Mouse (Mus musculus) embryonic facial prominence, embryonic 11.5 days (tissue): ENCODE results near the gene Gm42906. TPM values are rescaled to one million over a fixed set of nuclear protein-coding genes. Genes with fewer than 3 reads are reported as not detected.

Source experiments
- ATAC-seq: fragments of 200-750 bp; cut with Nextera tagmentation; replicated peaks from 2 replicates; pipeline ENCODE4 v1.8.0; 2017; ENCODE audit warnings: low read depth; ENCODE audit not compliant: insufficient number of reproducible peaks, low FRiP score, low TSS enrichment
- DNase-seq: peaks from one replicate; pipeline ENCODE4 v3.0.0-alpha.2; 2015; ENCODE audit warnings: low spot score
- H3K27ac ChIP-seq: fragments of 300-500 bp; sonication (generic); replicated peaks from 2 replicates; pipeline ENCODE4 v1.5.1; 2014; ENCODE audit warnings: mild to moderate bottlenecking, low read depth, low read length, control low read depth
- H3K27me3 ChIP-seq: fragments of 300-500 bp; sonication (generic); 2 replicates; pipeline ENCODE4 v1.6.1; 2014; ENCODE audit warnings: mild to moderate bottlenecking, low read length, moderate library complexity, mixed read lengths; ENCODE audit not compliant: control insufficient read depth, insufficient read depth
- H3K36me3 ChIP-seq: fragments of 300-500 bp; sonication (generic); replicated peaks from 2 replicates; pipeline ENCODE4 v1.6.1; 2014; ENCODE audit warnings: low read depth, mild to moderate bottlenecking, low read length, moderate library complexity, mixed read lengths; ENCODE audit not compliant: control insufficient read depth, insufficient read depth
- H3K4me1 ChIP-seq: fragments of 300-500 bp; sonication (generic); 2 replicates; pipeline ENCODE4 v1.6.1; 2014; ENCODE audit warnings: low read length, mixed read lengths; ENCODE audit not compliant: control insufficient read depth, insufficient read depth
- H3K4me2 ChIP-seq: fragments of 300-500 bp; sonication (generic); 2 replicates; pipeline ENCODE4 v1.6.1; 2014; ENCODE audit warnings: low read depth, mild to moderate bottlenecking, control low read depth, low read length, moderate library complexity
- H3K4me3 ChIP-seq: fragments of 300-500 bp; sonication (generic); 2 replicates; pipeline ENCODE4 v1.5.1; 2014; ENCODE audit warnings: low read depth, low read length, control low read depth
- H3K9ac ChIP-seq: fragments of 300-500 bp; sonication (generic); replicated peaks from 2 replicates; pipeline ENCODE4 v1.6.1; 2014; ENCODE audit warnings: mild to moderate bottlenecking, control low read depth, low read length
- H3K9me3 ChIP-seq: fragments of 300-500 bp; sonication (generic); replicated peaks from 2 replicates; pipeline ENCODE4 v1.6.1; 2016; ENCODE audit warnings: mild to moderate bottlenecking, low read length, inconsistent platforms, mixed read lengths; ENCODE audit not compliant: control insufficient read depth
- WGBS: fragments of 180-500 bp; shearing (Covaris S2); extraction: QIAGEN DNeasy Blood & Tissue Kit; methylation state at CpG from one replicate; pipeline ENCODE4 v1.1.7; 2014; 5-methylcytosine and 5-hydroxymethylcytosine counted together
- polyA plus RNA-seq: library from polyadenylated mRNA; unstranded; fragments of >200 nt; fragmentation: Nextera tagmentation; extraction: Ambion mirVana; gene quantifications from 2 replicates; pipeline ENCODE4 v1.2.1, GENCODE M21; 2014

The Gm42906 gene
- polyA plus RNA-seq, 1 experiment from 2014 or later = not detected

DNA sequence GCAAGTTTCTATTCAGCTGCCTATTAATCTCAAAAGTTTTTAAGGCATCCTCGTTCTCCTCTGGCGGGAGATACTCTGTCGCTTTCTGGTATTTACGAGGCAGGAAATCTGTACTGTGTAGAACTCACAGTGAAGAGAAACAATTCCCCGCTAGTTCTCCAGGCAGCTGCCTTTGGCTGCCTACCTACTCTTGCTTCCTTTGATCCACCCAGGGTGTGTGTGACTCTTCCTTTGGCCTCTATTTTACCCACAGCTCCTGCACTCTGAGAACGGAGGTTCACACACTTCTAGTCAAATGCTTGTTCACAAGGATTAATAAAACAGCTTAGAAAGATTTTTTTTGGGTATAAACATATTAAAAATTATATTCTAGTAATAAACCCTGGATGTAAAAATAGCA lies 338.8 kb downstream of the Gm42906 start:
- ATAC-seq (no peak), DNase-seq (no peak)
- Histone ChIP-seq H3K4me3 (no peak overlapping the region), H3K27ac (no peak overlapping the region), H3K36me3 (no peaks in the 10 kb centered on the region), H3K27me3 (no peaks in the 10 kb centered on the region), H3K4me1 (no peaks in the 10 kb centered on the region), H3K9me3 (no peaks in the 10 kb centered on the region), H3K9ac (no peak overlapping the region), H3K4me2 (no peak overlapping the region)
- WGBS = 71% methylated on average over 6 of the region's 6 CpGs

GRCm38 (mm10) chr5:151086425-151087202 lies 341.3 kb downstream of the Gm42906 start:
- H3K9me3 ChIP-seq = no peaks in the 10 kb centered on the region
- no peak overlapping the region for H3K4me2 ChIP-seq
- no peak for ATAC-seq
- H3K9ac ChIP-seq = no peak overlapping the region
- H3K36me3 ChIP-seq = no peaks in the 10 kb centered on the region
- no peaks in the 10 kb centered on the region for H3K27me3 ChIP-seq
- H3K4me1 ChIP-seq = no peaks in the 10 kb centered on the region
- DNase-seq = no peak
- 74% methylated on average over 9 of the region's 9 CpGs for WGBS
- H3K4me3 ChIP-seq = no peak overlapping the region
- H3K27ac ChIP-seq = no peak overlapping the region

DNA sequence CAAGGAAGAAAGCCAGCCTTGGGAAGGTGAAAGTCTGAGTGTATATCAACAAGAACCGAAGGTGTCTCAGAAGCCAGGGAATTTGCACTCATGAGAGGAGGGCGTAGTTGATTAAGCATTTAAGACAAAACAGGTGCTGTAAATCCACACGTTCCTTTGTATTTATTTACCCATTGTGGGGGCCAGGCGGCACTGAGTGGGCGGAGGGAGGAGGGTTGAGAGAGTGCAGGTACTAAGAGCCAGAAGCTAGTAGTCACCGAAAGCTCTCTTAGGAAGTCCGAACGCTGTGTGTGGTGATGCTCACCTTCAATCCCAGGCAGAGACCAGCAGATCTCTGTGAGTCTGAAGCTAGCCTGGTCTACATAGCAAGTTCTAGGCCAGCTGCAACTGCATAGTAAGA lies 342.2 kb downstream of the Gm42906 start:
- Histone ChIP-seq H3K9ac (no peak overlapping the region), H3K4me2 (no peak overlapping the region), H3K4me1 (no peaks in the 10 kb centered on the region), H3K27ac (no peak overlapping the region), H3K9me3 (no peaks in the 10 kb centered on the region), H3K36me3 (no peaks in the 10 kb centered on the region), H3K4me3 (no peak overlapping the region), H3K27me3 (no peaks in the 10 kb centered on the region)
- WGBS = 79% methylated on average over 8 of the region's 8 CpGs
- DNase-seq = no peak
- no peak for ATAC-seq

DNA sequence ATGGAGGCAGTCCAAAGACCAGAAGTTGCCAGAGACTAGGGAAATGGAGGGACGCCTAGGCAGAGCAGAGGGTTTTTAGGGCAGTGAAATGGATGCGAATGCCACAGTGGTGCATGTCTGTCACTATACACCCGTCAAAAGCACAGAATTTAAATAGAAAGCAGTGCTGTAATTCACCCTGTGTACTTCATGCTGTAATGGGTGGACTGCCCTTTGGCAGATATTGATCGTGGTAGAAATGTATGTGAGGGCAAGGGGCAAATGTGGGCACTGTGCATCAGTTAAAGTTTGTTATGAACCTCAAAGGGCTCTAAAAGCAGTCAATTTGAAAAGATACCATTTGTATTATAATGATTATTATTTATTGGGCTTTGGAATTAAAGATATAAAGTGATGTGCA lies 347.7 kb downstream of the Gm42906 start:
- ATAC-seq = no peak
- no peak overlapping the region for H3K4me3 ChIP-seq
- WGBS = 88% methylated on average over 4 of the region's 4 CpGs
- DNase-seq = no peak
- no peaks in the 10 kb centered on the region for H3K36me3 ChIP-seq
- H3K4me1 ChIP-seq = no peaks in the 10 kb centered on the region
- no peaks in the 10 kb centered on the region for H3K9me3 ChIP-seq
- H3K27ac ChIP-seq = no peak overlapping the region
- no peak overlapping the region for H3K9ac ChIP-seq
- no peak overlapping the region for H3K4me2 ChIP-seq
- no peaks in the 10 kb centered on the region for H3K27me3 ChIP-seq

DNA sequence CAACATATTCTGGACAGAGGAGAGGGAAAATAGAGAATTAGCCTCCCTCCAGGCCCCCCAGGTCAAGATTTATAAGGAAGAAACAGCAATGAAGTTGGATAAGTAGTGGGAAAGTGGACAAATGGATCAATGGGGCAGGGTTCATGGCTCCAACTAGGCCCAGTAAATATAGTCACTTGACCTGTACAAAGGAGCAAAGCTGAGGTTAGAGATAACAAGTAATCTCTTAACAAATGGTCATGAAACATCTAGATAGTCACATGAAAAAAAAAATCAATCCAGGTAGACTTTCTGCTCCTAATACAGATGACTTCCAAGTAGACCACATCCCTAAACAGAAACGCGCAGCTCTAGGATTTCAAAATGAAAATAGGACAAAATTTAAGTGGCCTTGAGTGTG lies 350.0 kb downstream of the Gm42906 start:
- no peaks in the 10 kb centered on the region for H3K27me3 ChIP-seq
- ATAC-seq = no peak
- 94% methylated on average over 2 of the region's 2 CpGs for WGBS
- DNase-seq = no peak
- no peak overlapping the region for H3K4me3 ChIP-seq
- H3K4me2 ChIP-seq = no peak overlapping the region
- H3K27ac ChIP-seq = no peak overlapping the region
- H3K9ac ChIP-seq = no peak overlapping the region
- no peaks in the 10 kb centered on the region for H3K36me3 ChIP-seq
- no peaks in the 10 kb centered on the region for H3K4me1 ChIP-seq
- H3K9me3 ChIP-seq = no peaks in the 10 kb centered on the region

DNA sequence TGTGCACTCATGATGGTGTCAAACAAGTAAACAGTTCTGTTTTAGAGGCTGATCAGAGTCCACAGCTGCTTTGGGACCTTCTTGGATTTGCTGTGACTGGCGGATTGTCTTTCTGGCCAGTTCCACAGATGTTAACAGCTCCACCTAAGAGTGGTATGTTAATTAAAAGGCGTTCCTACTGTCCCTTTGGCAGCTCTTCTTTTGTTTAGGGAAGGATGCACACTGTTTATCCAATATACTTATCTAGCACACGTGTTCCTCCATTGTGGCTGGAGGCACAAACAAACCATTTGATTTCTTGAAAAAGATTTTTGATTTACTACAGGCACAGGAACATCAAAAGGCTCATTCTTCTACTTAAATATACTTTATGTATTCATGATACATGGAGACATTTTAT lies 351.0 kb downstream of the Gm42906 start:
- no peak for DNase-seq
- no peak for ATAC-seq
- Histone ChIP-seq H3K9me3 (no peaks in the 10 kb centered on the region), H3K27me3 (no peaks in the 10 kb centered on the region), H3K27ac (no peak overlapping the region), H3K4me1 (no peaks in the 10 kb centered on the region), H3K9ac (no peak overlapping the region), H3K4me3 (no peak overlapping the region), H3K36me3 (no peaks in the 10 kb centered on the region), H3K4me2 (no peak overlapping the region)
- 64% methylated on average over 3 of the region's 3 CpGs for WGBS

DNA sequence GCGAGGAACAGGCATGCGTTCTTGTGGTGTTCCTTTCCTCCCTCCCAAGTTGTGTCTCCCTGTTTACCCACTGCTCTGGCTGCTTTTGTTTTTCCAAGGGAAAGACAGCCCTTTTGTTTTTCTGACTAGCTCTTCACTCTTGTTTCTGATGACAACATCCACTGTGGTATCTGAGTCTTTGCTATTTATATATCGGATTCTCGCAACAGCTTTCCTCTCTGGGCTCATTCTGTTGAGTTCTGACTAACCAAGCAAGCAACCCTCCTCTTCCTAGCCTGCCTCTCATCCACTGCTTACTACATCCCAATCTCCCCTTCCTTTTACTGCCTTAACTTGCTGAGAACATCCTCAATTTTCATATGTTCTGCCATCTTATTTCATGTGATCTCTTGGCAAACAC lies 353.7 kb downstream of the Gm42906 start:
- WGBS = 72% methylated on average over 4 of the region's 4 CpGs
- ATAC-seq (no peak), DNase-seq (no peak)
- no peak overlapping the region for H3K4me3 ChIP-seq
- no peaks in the 10 kb centered on the region for H3K36me3 ChIP-seq
- H3K27me3 ChIP-seq = no peaks in the 10 kb centered on the region
- H3K9ac ChIP-seq = no peak overlapping the region
- H3K9me3 ChIP-seq = no peaks in the 10 kb centered on the region
- H3K27ac ChIP-seq = no peak overlapping the region
- no peak overlapping the region for H3K4me2 ChIP-seq
- no peaks in the 10 kb centered on the region for H3K4me1 ChIP-seq

- ATAC-seq (no peak), DNase-seq (no peak)
- 32% methylated on average over 6 of the region's 6 CpGs for WGBS
- no peak overlapping the region for H3K27ac ChIP-seq
- H3K4me2 ChIP-seq = no peak overlapping the region
- no peaks in the 10 kb centered on the region for H3K9me3 ChIP-seq
- no peaks in the 10 kb centered on the region for H3K27me3 ChIP-seq
- no peak overlapping the region for H3K9ac ChIP-seq
- H3K4me3 ChIP-seq = no peak overlapping the region
- H3K36me3 ChIP-seq = no peaks in the 10 kb centered on the region
- no peaks in the 10 kb centered on the region for H3K4me1 ChIP-seq
These were observed 356.5 kb downstream of the Gm42906 start for GRCm38 (mm10) chr5:151071430-151071829.
